Mouse (Mus musculus) embryonic fibroblast, embryonic 13.5 days (primary cell): ENCODE data around the gene Nsmce1. TPM values are rescaled to one million over a fixed set of nuclear protein-coding genes. Genes with fewer than 3 reads are reported as not detected.

ENCODE experiments used
- H3K27ac ChIP-seq: 2 replicates; pipeline ENCODE4 v1.5.1; 2012; ENCODE audit warnings: low read length, control low read depth, inconsistent platforms; ENCODE audit not compliant: insufficient read depth
- H3K4me1 ChIP-seq: 2 replicates; pipeline ENCODE4 v1.6.1; 2011; ENCODE audit warnings: low read length; ENCODE audit not compliant: control insufficient read depth, insufficient read depth
- H3K4me3 ChIP-seq: 2 replicates; pipeline ENCODE4 v1.5.1; 2011; ENCODE audit warnings: mild to moderate bottlenecking, control low read depth, low read length; ENCODE audit not compliant: insufficient read depth
- CTCF ChIP-seq: IDR thresholded peaks from 2 replicates; pipeline ENCODE4 v1.5.1; 2011; ENCODE audit warnings: mild to moderate bottlenecking, control low read depth, low read length, moderate library complexity, borderline replicate concordance; ENCODE audit not compliant: insufficient read depth
- POLR2A ChIP-seq: IDR thresholded peaks from 2 replicates; pipeline ENCODE4 v1.6.1; 2011; ENCODE audit warnings: low read depth, mild to moderate bottlenecking, control low read depth, low read length, moderate library complexity
- polyA plus RNA-seq: library from polyadenylated mRNA; stranded (reverse); fragments of >200 nt; gene quantifications from 2 replicates; pipeline ENCODE4 v1.2.4, GENCODE M21; 2011; ENCODE audit warnings: low read depth; ENCODE audit not compliant: missing spikeins, insufficient read length

Nsmce1 gene
- polyA plus RNA-seq: 51.1 and 55.1 TPM in 2 replicates

GRCm38 (mm10) chr7:125490947-125491735 is at the start of gene Nsmce1:
Gene Nsmce1, minus strand, starts transcription at chr7:125491596.
- Histone ChIP-seq H3K4me1 (peaks cover 8% of the 10 kb centered on the region), H3K27ac (0 out of 2 replicates have a peak within 1 kb of the TSS, but pooled peaks have one; percentile 8), H3K4me3 (peak within 1 kb of the TSS; percentile 66)
- TF ChIP-seq POLR2A (peak; percentile 70), CTCF (no peak)

- Histone ChIP-seq H3K4me1 (peaks cover 14% of the 10 kb centered on the region), H3K27ac (no peak overlapping the region), H3K4me3 (no peak overlapping the region)
- TF ChIP-seq CTCF (no peak), POLR2A (no peak)
Observed at GRCm38 (mm10) chr7:125541026-125541425, 49.6 kb upstream of the Nsmce1 start.

- TF ChIP-seq POLR2A: 0 out of 2 replicates have a peak, but pooled peaks have one; percentile 35
- TF ChIP-seq CTCF: no peak
- Histone ChIP-seq H3K27ac (peak overlapping the region; percentile 95), H3K4me3 (no peak overlapping the region), H3K4me1 (peaks cover 14% of the 10 kb centered on the region)
Observed at GRCm38 (mm10) chr7:125539351-125539750, 48.0 kb upstream of the Nsmce1 start.

GRCm38 (mm10) chr7:125527901-125528580 is 36.6 kb upstream of the Nsmce1 start:
- H3K4me1 ChIP-seq: no peaks in the 10 kb centered on the region
- no peak overlapping the region for H3K4me3 ChIP-seq
- H3K27ac ChIP-seq: no peak overlapping the region
- TF ChIP-seq POLR2A (no peak), CTCF (no peak)

- no peak overlapping the region for H3K27ac ChIP-seq
- no peak overlapping the region for H3K4me3 ChIP-seq
- no peaks in the 10 kb centered on the region for H3K4me1 ChIP-seq
- TF ChIP-seq CTCF (no peak), POLR2A (no peak)
Observed at GRCm38 (mm10) chr7:125527186-125527585, 35.8 kb upstream of the Nsmce1 start.

GRCm38 (mm10) chr7:125523051-125523450 is 31.7 kb upstream of the Nsmce1 start:
- TF ChIP-seq CTCF: no peak
- no peak for TF ChIP-seq POLR2A
- no peak overlapping the region for H3K27ac ChIP-seq
- H3K4me1 ChIP-seq: no peaks in the 10 kb centered on the region
- no peak overlapping the region for H3K4me3 ChIP-seq

- Histone ChIP-seq H3K4me1 (peaks cover 8% of the 10 kb centered on the region), H3K27ac (no peak overlapping the region), H3K4me3 (no peak overlapping the region)
- TF ChIP-seq CTCF: no peak
- no peak for TF ChIP-seq POLR2A
Observed at GRCm38 (mm10) chr7:125519715-125520114, 28.3 kb upstream of the Nsmce1 start.

GRCm38 (mm10) chr7:125517470-125517869 is 26.1 kb upstream of the Nsmce1 start:
- TF ChIP-seq POLR2A: no peak
- no peak for TF ChIP-seq CTCF
- H3K4me3 ChIP-seq: no peak overlapping the region
- peak overlapping the region; percentile 89 for H3K27ac ChIP-seq
- H3K4me1 ChIP-seq: peaks cover 8% of the 10 kb centered on the region

- H3K27ac ChIP-seq: peak overlapping the region; percentile 80
- peaks cover 8% of the 10 kb centered on the region for H3K4me1 ChIP-seq
- H3K4me3 ChIP-seq: no peak overlapping the region
- TF ChIP-seq POLR2A: no peak
- no peak for TF ChIP-seq CTCF
Observed at GRCm38 (mm10) chr7:125516723-125517122, 25.3 kb upstream of the Nsmce1 start.

GRCm38 (mm10) chr7:125515081-125515853 is 23.9 kb upstream of the Nsmce1 start:
- H3K27ac ChIP-seq: peak overlapping the region; percentile 74
- H3K4me1 ChIP-seq: peaks cover 8% of the 10 kb centered on the region
- no peak for TF ChIP-seq POLR2A
- TF ChIP-seq CTCF: no peak
- H3K4me3 ChIP-seq: no peak overlapping the region
